Mouse (Mus musculus) heart, embryonic 14.5 days (tissue): Measurements from ENCODE around the gene Pla2g6. TPM values are rescaled to one million over a fixed set of nuclear protein-coding genes. Genes with fewer than 3 reads are reported as not detected.

Experiments
- ATAC-seq: fragments of 200-750 bp; cut with Nextera tagmentation; 2 replicates; pipeline ENCODE4 v1.8.0; 2017; ENCODE audit warnings: low read depth, moderate TSS enrichment; ENCODE audit not compliant: insufficient number of reproducible peaks, insufficient read depth, low FRiP score
- H3K27ac ChIP-seq, 2 experiments: fragments of 200-500 bp in 1 of 2; fragments of 300-500 bp in 1 of 2; sonication (generic) in 1 of 2; replicated peaks in 1 of 2; 2 replicates each; pipeline ENCODE4 v1.5.1; 2012 to 2014; ENCODE audit warnings: low read depth in 2 of 2, low read length in 2 of 2, control low read depth in 1 of 2, mild to moderate bottlenecking in 1 of 2, mixed read lengths in 1 of 2; ENCODE audit not compliant: control insufficient read depth in 1 of 2, insufficient read depth in 1 of 2
- H3K27me3 ChIP-seq: fragments of 300-500 bp; sonication (generic); 2 replicates; pipeline ENCODE4 v1.6.1; 2014; ENCODE audit warnings: mild to moderate bottlenecking, low read length, control low read depth; ENCODE audit not compliant: control insufficient read depth, insufficient read depth
- H3K36me3 ChIP-seq: fragments of 300-500 bp; sonication (generic); 2 replicates; pipeline ENCODE4 v1.6.1; 2014; ENCODE audit warnings: mild to moderate bottlenecking, control low read depth, low read length, mixed read lengths; ENCODE audit not compliant: control insufficient read depth, insufficient read depth
- H3K4me1 ChIP-seq, 2 experiments: fragments of 200-500 bp in 1 of 2; fragments of 300-500 bp in 1 of 2; sonication (generic) in 1 of 2; 2 replicates each; pipeline ENCODE4 v1.6.1; 2012 to 2014; ENCODE audit warnings: low read length in 2 of 2, control low read depth in 1 of 2, mixed read lengths in 1 of 2; ENCODE audit not compliant: control insufficient read depth in 2 of 2, insufficient read depth in 2 of 2
- H3K4me2 ChIP-seq: fragments of 300-500 bp; sonication (generic); 2 replicates; pipeline ENCODE4 v1.6.1; 2014; ENCODE audit warnings: mild to moderate bottlenecking, low read length
- H3K4me3 ChIP-seq, 2 experiments: fragments of 200-500 bp in 1 of 2; fragments of 300-500 bp in 1 of 2; sonication (generic) in 1 of 2; 2 replicates each; pipeline ENCODE4 v1.5.1; 2012 to 2014; ENCODE audit warnings: low read length in 2 of 2, mild to moderate bottlenecking in 2 of 2, control low read depth in 1 of 2, low read depth in 1 of 2, moderate library complexity in 1 of 2; ENCODE audit not compliant: control insufficient read depth in 1 of 2, insufficient read depth in 1 of 2
- H3K9ac ChIP-seq: fragments of 300-500 bp; sonication (generic); 2 replicates; pipeline ENCODE4 v1.6.1; 2014; ENCODE audit warnings: mild to moderate bottlenecking, low read length
- H3K9me3 ChIP-seq: fragments of 300-500 bp; sonication (generic); 2 replicates; pipeline ENCODE4 v1.6.1; 2016; ENCODE audit warnings: low read length, control low read depth; ENCODE audit not compliant: control insufficient read depth
- WGBS: fragments of 180-500 bp; shearing (Covaris S2); extraction: QIAGEN DNeasy Blood & Tissue Kit; methylation state at CpG from one replicate; pipeline ENCODE4 v1.1.7; 2014; 5-methylcytosine and 5-hydroxymethylcytosine counted together
- polyA plus RNA-seq: library from polyadenylated mRNA; unstranded; fragments of >200 nt; fragmentation: Nextera tagmentation; extraction: Ambion mirVana; gene quantifications from 2 replicates; pipeline ENCODE4 v1.2.1, GENCODE M21; 2014

Gene Pla2g6
- polyA plus RNA-seq, 1 experiment from 2014 or later = 11.7 TPM

GRCm38 (mm10) chr15:79298553-79298952 is 29.6 kb downstream of the Pla2g6 start:
- H3K27me3 ChIP-seq = no peaks in the 10 kb centered on the region
- no peaks in the 10 kb centered on the region for H3K36me3 ChIP-seq
- ATAC-seq = no peak
- 94% methylated on average over 6 of the region's 6 CpGs for WGBS
- H3K4me1 ChIP-seq = peaks cover 0 to 5% of the 10 kb centered on the region in 2 experiments; a peak in 1 of 4 replicates
- H3K4me3 ChIP-seq = no peak overlapping the region
- no peak overlapping the region for H3K4me2 ChIP-seq
- H3K9me3 ChIP-seq = no peaks in the 10 kb centered on the region
- H3K27ac ChIP-seq = no peak overlapping the region
- H3K9ac ChIP-seq = no peak overlapping the region

GRCm38 (mm10) chr15:79292779-79293178 is 35.4 kb downstream of the Pla2g6 start:
- 82% methylated on average over 9 of the region's 9 CpGs for WGBS
- H3K27ac ChIP-seq = no peak overlapping the region
- no peak overlapping the region for H3K9ac ChIP-seq
- H3K4me3 ChIP-seq = no peak overlapping the region
- no peaks in the 10 kb centered on the region for H3K4me1 ChIP-seq
- H3K9me3 ChIP-seq = no peaks in the 10 kb centered on the region
- H3K27me3 ChIP-seq = no peaks in the 10 kb centered on the region
- no peak overlapping the region for H3K4me2 ChIP-seq
- H3K36me3 ChIP-seq = no peaks in the 10 kb centered on the region
- ATAC-seq = no peak

- ATAC-seq = no peak
- H3K36me3 ChIP-seq = no peaks in the 10 kb centered on the region; the same call in 1 of the 2 replicates
- H3K9ac ChIP-seq = no peak overlapping the region
- H3K9me3 ChIP-seq = no peaks in the 10 kb centered on the region
- no peak overlapping the region for H3K4me2 ChIP-seq
- no peaks in the 10 kb centered on the region for H3K4me1 ChIP-seq
- H3K27ac ChIP-seq = no peak overlapping the region
- H3K27me3 ChIP-seq = no peaks in the 10 kb centered on the region
- H3K4me3 ChIP-seq = no peak overlapping the region
- WGBS = 72% methylated on average over 3 of the region's 3 CpGs
Observed at GRCm38 (mm10) chr15:79290340-79290739, 37.9 kb downstream of the Pla2g6 start.

GRCm38 (mm10) chr15:79289441-79289840 is 38.7 kb downstream of the Pla2g6 start:
- Histone ChIP-seq H3K27ac (no peak overlapping the region), H3K9me3 (no peaks in the 10 kb centered on the region), H3K9ac (no peak overlapping the region), H3K36me3 (no peaks in the 10 kb centered on the region; the same call in 1 of the 2 replicates), H3K4me3 (no peak overlapping the region), H3K4me1 (no peaks in the 10 kb centered on the region; a peak in 1 of 4 replicates), H3K4me2 (no peak overlapping the region), H3K27me3 (no peaks in the 10 kb centered on the region)
- WGBS = 85% methylated on average over 12 of the region's 12 CpGs
- no peak for ATAC-seq

GRCm38 (mm10) chr15:79288387-79288786 is 39.8 kb downstream of the Pla2g6 start:
- Histone ChIP-seq H3K4me1 (no peaks in the 10 kb centered on the region; a peak in 1 of 4 replicates), H3K9ac (no peak overlapping the region), H3K27me3 (no peaks in the 10 kb centered on the region), H3K27ac (no peak overlapping the region), H3K4me3 (no peak overlapping the region), H3K9me3 (no peaks in the 10 kb centered on the region), H3K4me2 (no peak overlapping the region), H3K36me3 (no peaks in the 10 kb centered on the region; the same call in 1 of the 2 replicates)
- 83% methylated on average over 3 of the region's 3 CpGs for WGBS
- no peak for ATAC-seq

GRCm38 (mm10) chr15:79287091-79287490 is 41.1 kb downstream of the Pla2g6 start:
- H3K27me3 ChIP-seq = no peaks in the 10 kb centered on the region
- H3K4me3 ChIP-seq = no peak overlapping the region
- no peaks in the 10 kb centered on the region; a peak in 1 of 4 replicates for H3K4me1 ChIP-seq
- H3K9ac ChIP-seq = no peak overlapping the region
- H3K9me3 ChIP-seq = no peaks in the 10 kb centered on the region
- no peak for ATAC-seq
- 91% methylated on average over 7 of the region's 7 CpGs for WGBS
- H3K27ac ChIP-seq = no peak overlapping the region
- H3K36me3 ChIP-seq = no peaks in the 10 kb centered on the region; the same call in 1 of the 2 replicates
- no peak overlapping the region for H3K4me2 ChIP-seq

GRCm38 (mm10) chr15:79286141-79286540 is 42.0 kb downstream of the Pla2g6 start:
- Histone ChIP-seq H3K9ac (no peak overlapping the region), H3K4me2 (no peak overlapping the region), H3K27ac (no peak overlapping the region), H3K27me3 (no peaks in the 10 kb centered on the region), H3K36me3 (no peaks in the 10 kb centered on the region; the same call in 1 of the 2 replicates), H3K4me1 (peaks cover 0 to 2% of the 10 kb centered on the region in 2 experiments; a peak in 1 of 4 replicates), H3K9me3 (no peaks in the 10 kb centered on the region), H3K4me3 (no peak overlapping the region)
- ATAC-seq = no peak
- WGBS = 87% methylated on average over 7 of the region's 7 CpGs

GRCm38 (mm10) chr15:79285399-79285798 is 42.8 kb downstream of the Pla2g6 start, which contains the start of gene Baiap2l2:
TSS of gene Baiap2l2 (minus strand) at chr15:79285537.
- Histone ChIP-seq H3K27me3 (no peaks in the 10 kb centered on the region), H3K4me2 (no peak within 1 kb of the TSS), H3K36me3 (no peaks in the 10 kb centered on the region; the same call in 1 of the 2 replicates), H3K9ac (no peak within 1 kb of the TSS), H3K27ac (no peak within 1 kb of the TSS), H3K4me1 (peaks cover 0 to 3% of the 10 kb centered on the region in 2 experiments; a peak in 1 of 4 replicates), H3K9me3 (no peaks in the 10 kb centered on the region), H3K4me3 (no peak within 1 kb of the TSS)
- 77% methylated on average over 10 of the region's 10 CpGs for WGBS
- no peak for ATAC-seq
